Mouse (Mus musculus) left cerebral cortex, postnatal 36 days (tissue): ENCODE results near the gene Bud31. TPM values are rescaled to one million over a fixed set of nuclear protein-coding genes. Genes with fewer than 3 reads are reported as not detected.

Experiments used
- DNase-seq, 2 experiments: peaks; one replicate each; pipeline ENCODE4 v3.0.0; 2021 to 2022; ENCODE audit warnings: low spot score in 2 of 2, mixed read lengths in 1 of 2
- intact Hi-C: fragments of 180-260 bp; cut with DNase I; formaldehyde crosslinking; loops from one replicate; pipeline ENCODE4 v1.15.1; 2025
- total RNA-seq, 2 experiments: library from RNA; stranded (reverse); gene quantifications; 2 replicates each; pipeline ENCODE4 v1.2.3; 2021

Bud31 gene
- total RNA-seq, 2 experiments from 2014 or later = 78.7 to 89.9 TPM

- intact Hi-C loops = no loop called here
- DNase-seq = no peak
These were observed 50.2 kb downstream of the Bud31 start for GRCm38 (mm10) chr5:145190373-145190772.

- DNase-seq = peak; percentile 91 to 93
- intact Hi-C loops = no loop called here
These were observed 51.0 kb downstream of the Bud31 start for GRCm38 (mm10) chr5:145190875-145191798.

GRCm38 (mm10) chr5:145191962-145192361 lies 51.8 kb downstream of the Bud31 start, which contains the start of gene Atp5j2:
Gene Atp5j2 (minus strand): TSS chr5:145192062.
- intact Hi-C loops = no loop called here
- DNase-seq = no peak

Other genes with a start within 250 kb of the Bud31 start
- gene Smurf1, start 174.5 kb upstream of the Bud31 start, total RNA-seq = 10 to 100 TPM; 34.6 to 37.2 TPM
- gene Gm4871, start 107.6 kb upstream of the Bud31 start, total RNA-seq = not detected
- not detected for gene 1700018F24Rik, start 97.4 kb upstream of the Bud31 start, total RNA-seq
- 100 to 1,000 TPM; 194 to 211 TPM for gene Arpc1a, start 56.5 kb upstream of the Bud31 start, total RNA-seq
- gene Kpna7, start 56.3 kb upstream of the Bud31 start, total RNA-seq = not detected
- gene Arpc1b, start 26.1 kb upstream of the Bud31 start, total RNA-seq = 10 to 100 TPM; 23.6 to 24.1 TPM
- 100 to 1,000 TPM in 1 of 2 experiments, 10 to 100 TPM in 1; 93.9 to 102 TPM for gene Pdap1, start 124 bp upstream of the Bud31 start, total RNA-seq
- gene Ptcd1, start 26.7 kb downstream of the Bud31 start, total RNA-seq = 10 to 100 TPM; 20.7 to 21.9 TPM
- gene Cpsf4, start 26.9 kb downstream of the Bud31 start, total RNA-seq = 10 to 100 TPM; 23.2 to 26.9 TPM
- gene Atp5j2, start 51.7 kb downstream of the Bud31 start, total RNA-seq = 100 to 1,000 TPM; 219 to 270 TPM
- gene Zkscan14, start 61.5 kb downstream of the Bud31 start, total RNA-seq = 10 to 100 TPM; 12.6 to 14.3 TPM
- 10 to 100 TPM; 10.8 to 11.9 TPM for gene Zkscan5, start 64.2 kb downstream of the Bud31 start, total RNA-seq
- gene Zfp655, start 91.4 kb downstream of the Bud31 start, total RNA-seq = 10 to 100 TPM; 31.2 to 31.6 TPM
- 10 to 100 TPM; 20.6 to 21.0 TPM for gene Zscan25, start 140.1 kb downstream of the Bud31 start, total RNA-seq
- under 1 TPM in 1 of 2 experiments, not detected in 1; 0.25 TPM for gene Cyp3a57, start 204.9 kb downstream of the Bud31 start, total RNA-seq